Mouse (Mus musculus) hindbrain, embryonic 16.5 days (tissue): ENCODE measurements around the gene Capn10. TPM values are rescaled to one million over a fixed set of nuclear protein-coding genes. Genes with fewer than 3 reads are reported as not detected.
A peak's percentile ranks its signal among the peaks of the same experiment; 100 is the strongest.

ENCODE experiments used
- ATAC-seq: fragments of 200-750 bp; cut with Nextera tagmentation; 2 replicates; pipeline ENCODE4 v1.8.0; 2017; ENCODE audit warnings: moderate TSS enrichment, moderate library complexity
- H3K27ac ChIP-seq: fragments of 300-500 bp; sonication (generic); 2 replicates; pipeline ENCODE4 v1.5.1; 2014; ENCODE audit warnings: low read depth, mild to moderate bottlenecking, control low read depth, low read length, moderate library complexity
- H3K27me3 ChIP-seq: fragments of 300-500 bp; sonication (generic); replicated peaks from 2 replicates; pipeline ENCODE4 v1.6.1; 2014; ENCODE audit warnings: low read length; ENCODE audit not compliant: control insufficient read depth, insufficient read depth
- H3K36me3 ChIP-seq: fragments of 300-500 bp; sonication (generic); 2 replicates; pipeline ENCODE4 v1.6.1; 2014; ENCODE audit warnings: mild to moderate bottlenecking, low read length, moderate library complexity, mixed read lengths; ENCODE audit not compliant: control insufficient read depth, insufficient read depth
- H3K4me1 ChIP-seq: fragments of 300-500 bp; sonication (generic); 2 replicates; pipeline ENCODE4 v1.6.1; 2014; ENCODE audit warnings: low read depth, low read length; ENCODE audit not compliant: control insufficient read depth, insufficient read depth
- H3K4me2 ChIP-seq: fragments of 300-500 bp; sonication (generic); 2 replicates; pipeline ENCODE4 v1.6.1; 2014; ENCODE audit warnings: mild to moderate bottlenecking, low read length, control low read depth, moderate library complexity
- H3K4me3 ChIP-seq: fragments of 300-500 bp; sonication (generic); 2 replicates; pipeline ENCODE4 v1.5.1; 2014; ENCODE audit warnings: mild to moderate bottlenecking, low read length, control low read depth, moderate library complexity
- H3K9ac ChIP-seq: fragments of 300-500 bp; sonication (generic); 2 replicates; pipeline ENCODE4 v1.6.1; 2014; ENCODE audit warnings: low read depth, mild to moderate bottlenecking, control low read depth, low read length, moderate library complexity
- H3K9me3 ChIP-seq: fragments of 300-500 bp; sonication (generic); 2 replicates; pipeline ENCODE4 v1.6.1; 2014; ENCODE audit warnings: mild to moderate bottlenecking, low read length, moderate library complexity; ENCODE audit not compliant: control insufficient read depth
- WGBS: fragments of 180-500 bp; shearing (Covaris S2); extraction: QIAGEN DNeasy Blood & Tissue Kit; methylation state at CpG from one replicate; pipeline ENCODE4 v1.1.7; 2014; 5-methylcytosine and 5-hydroxymethylcytosine counted together
- polyA plus RNA-seq: library from polyadenylated mRNA; unstranded; fragments of >200 nt; fragmentation: Nextera tagmentation; extraction: Ambion mirVana; gene quantifications from 2 replicates; pipeline ENCODE4 v1.2.1, GENCODE M21; 2015

Gene Capn10
- polyA plus RNA-seq: 60.6 and 60.7 TPM in 2 replicates

DNA sequence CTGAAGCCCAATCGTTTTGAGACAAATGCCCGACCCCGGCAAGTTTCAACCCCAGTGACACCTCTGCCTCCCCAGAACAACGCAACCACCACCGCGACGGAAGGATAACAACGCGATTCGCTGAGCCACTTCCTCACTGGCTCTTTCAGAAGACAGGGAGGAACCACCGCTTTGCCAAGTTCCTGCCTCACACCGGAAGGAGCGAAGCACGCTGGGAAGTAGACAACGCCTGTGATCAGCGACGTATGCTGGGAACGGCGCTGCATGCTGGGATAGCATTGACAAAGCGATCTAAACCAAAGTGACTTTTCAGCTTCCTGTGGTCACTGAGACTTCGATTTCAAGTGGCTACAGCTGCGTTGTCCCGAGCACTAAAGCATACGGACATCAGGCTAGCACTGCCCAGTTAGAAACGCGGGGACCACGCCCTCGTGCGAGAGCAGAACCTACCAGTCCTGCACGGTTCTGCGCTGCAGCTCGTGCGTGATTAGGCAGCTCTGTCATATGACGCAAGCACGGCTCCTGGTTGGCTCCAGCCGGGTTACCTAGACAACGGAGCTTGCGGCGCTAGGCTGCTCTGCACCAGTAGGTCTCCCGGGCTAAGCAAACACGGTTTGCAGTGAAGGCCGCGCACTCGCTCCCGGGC is at the start of gene Capn10:
Gene Capn10, plus strand, starts transcription at position 195 of the 646 bp plus-strand sequence.
- peak; percentile 100 for ATAC-seq
- H3K4me1 ChIP-seq: peaks cover 23% of the 10 kb centered on the region
- peak within 1 kb of the TSS; percentile 77 for H3K4me2 ChIP-seq
- WGBS: under 1% methylated on average over 45 of the region's 45 CpGs
- peak within 1 kb of the TSS; percentile 99 for H3K27ac ChIP-seq
- no peaks in the 10 kb centered on the region for H3K9me3 ChIP-seq
- peak within 1 kb of the TSS; percentile 82 for H3K9ac ChIP-seq
- no peaks in the 10 kb centered on the region for H3K27me3 ChIP-seq
- H3K4me3 ChIP-seq: peak within 1 kb of the TSS; percentile 89
- peaks cover 10% of the 10 kb centered on the region for H3K36me3 ChIP-seq

GRCm38 (mm10) chr1:92888901-92889655 is 45.1 kb upstream of the Capn10 start:
- ATAC-seq: no peak
- H3K27ac ChIP-seq: no peak overlapping the region
- H3K4me1 ChIP-seq: no peaks in the 10 kb centered on the region
- no peak overlapping the region for H3K9ac ChIP-seq
- H3K4me3 ChIP-seq: no peak overlapping the region
- no peaks in the 10 kb centered on the region for H3K9me3 ChIP-seq
- H3K4me2 ChIP-seq: no peak overlapping the region
- H3K36me3 ChIP-seq: no peaks in the 10 kb centered on the region
- H3K27me3 ChIP-seq: no peaks in the 10 kb centered on the region
- 72% methylated on average over 7 of the region's 7 CpGs for WGBS

DNA sequence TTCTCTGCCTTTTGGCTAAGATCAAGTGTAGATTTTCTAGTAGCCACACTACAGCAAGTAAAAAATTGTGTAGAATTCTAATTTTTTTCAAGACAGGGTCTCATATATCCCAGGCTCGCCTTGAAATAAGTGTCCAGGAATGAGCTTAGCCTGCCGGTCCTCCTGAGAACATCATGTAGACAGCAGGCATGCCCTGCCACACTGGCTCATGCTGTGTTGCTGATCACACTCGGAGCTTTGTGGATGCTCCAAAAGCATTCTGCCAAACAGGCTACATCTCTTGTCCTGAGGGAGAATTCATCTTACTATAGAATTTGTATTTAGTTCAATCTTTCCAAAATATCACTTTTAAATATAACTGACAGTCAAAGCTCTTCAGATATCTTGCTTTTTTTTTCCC is 41.4 kb upstream of the Capn10 start:
- Histone ChIP-seq H3K36me3 (no peaks in the 10 kb centered on the region), H3K9me3 (no peaks in the 10 kb centered on the region), H3K9ac (no peak overlapping the region), H3K4me2 (no peak overlapping the region), H3K27ac (no peak overlapping the region), H3K4me3 (no peak overlapping the region), H3K4me1 (no peaks in the 10 kb centered on the region), H3K27me3 (no peaks in the 10 kb centered on the region)
- WGBS: 64% methylated on average over 3 of the region's 3 CpGs
- ATAC-seq: no peak

- no peak overlapping the region for H3K27ac ChIP-seq
- no peak overlapping the region for H3K9ac ChIP-seq
- H3K27me3 ChIP-seq: no peaks in the 10 kb centered on the region
- no peaks in the 10 kb centered on the region for H3K4me1 ChIP-seq
- WGBS: 70% methylated on average over 3 of the region's 3 CpGs
- H3K9me3 ChIP-seq: no peaks in the 10 kb centered on the region
- no peak overlapping the region for H3K4me2 ChIP-seq
- H3K36me3 ChIP-seq: no peaks in the 10 kb centered on the region
- no peak overlapping the region for H3K4me3 ChIP-seq
- ATAC-seq: no peak
These were observed 40.3 kb upstream of the Capn10 start for GRCm38 (mm10) chr1:92893896-92894295.

DNA sequence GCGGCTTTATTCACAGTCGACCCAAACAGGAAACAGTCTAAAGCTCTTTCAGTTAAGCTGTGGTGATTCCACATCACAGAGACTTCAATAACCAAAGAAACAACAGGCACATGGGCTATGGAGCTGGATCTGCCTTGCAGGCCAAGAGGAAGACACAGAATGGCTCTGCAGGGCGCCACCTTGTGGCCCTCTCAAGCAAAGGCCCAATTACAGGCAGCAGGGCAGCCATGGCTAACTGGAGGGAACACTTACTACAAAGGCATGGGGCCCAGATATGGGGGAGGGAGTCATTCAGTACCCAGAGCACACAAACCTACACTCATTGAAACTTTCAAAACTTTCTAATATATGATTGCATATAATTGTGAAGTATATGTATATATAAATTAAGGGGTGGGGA is 39.1 kb upstream of the Capn10 start:
- no peak overlapping the region for H3K4me3 ChIP-seq
- 13% methylated on average over 3 of the region's 3 CpGs for WGBS
- no peaks in the 10 kb centered on the region for H3K36me3 ChIP-seq
- H3K4me1 ChIP-seq: no peaks in the 10 kb centered on the region
- no peaks in the 10 kb centered on the region for H3K27me3 ChIP-seq
- H3K4me2 ChIP-seq: no peak overlapping the region
- ATAC-seq: peak; percentile 77
- no peak overlapping the region for H3K27ac ChIP-seq
- H3K9ac ChIP-seq: no peak overlapping the region
- no peaks in the 10 kb centered on the region for H3K9me3 ChIP-seq

DNA sequence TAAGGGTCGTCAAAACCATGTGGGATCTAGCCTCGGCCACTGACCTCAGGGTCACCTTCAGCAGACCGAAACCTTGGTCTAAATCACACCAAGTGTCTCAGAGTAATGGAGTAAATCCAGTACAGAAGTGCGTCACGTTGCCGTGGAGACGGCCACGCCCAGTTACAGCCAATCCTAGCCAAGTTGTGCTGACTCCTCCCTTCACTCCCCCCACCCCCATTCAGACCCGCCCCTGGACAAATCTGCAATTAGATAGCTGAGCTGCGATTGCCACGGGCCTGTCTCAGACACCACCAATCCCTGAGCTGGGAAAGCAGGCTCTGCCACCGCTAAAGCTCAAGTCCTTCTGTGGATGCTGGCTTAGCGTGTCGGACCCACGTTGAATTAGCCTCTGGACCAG is 31.4 kb upstream of the Capn10 start, which contains the start of gene Ankmy1:
Gene Ankmy1, minus strand, starts transcription at position 121 of the 400 bp plus-strand sequence.
- H3K27ac ChIP-seq: no peak within 1 kb of the TSS
- 0% methylated on average over 15 of the region's 15 CpGs for WGBS
- ATAC-seq: peak; percentile 37
- no peaks in the 10 kb centered on the region for H3K9me3 ChIP-seq
- H3K27me3 ChIP-seq: peaks cover 2% of the 10 kb centered on the region; the same call in 1 of the 2 replicates
- peak within 1 kb of the TSS; percentile 53 for H3K4me2 ChIP-seq
- H3K9ac ChIP-seq: peak within 1 kb of the TSS; percentile 5; the same call in 1 of the 2 replicates
- no peaks in the 10 kb centered on the region for H3K36me3 ChIP-seq
- H3K4me1 ChIP-seq: peaks cover 15% of the 10 kb centered on the region
- H3K4me3 ChIP-seq: peak within 1 kb of the TSS; percentile 29

DNA sequence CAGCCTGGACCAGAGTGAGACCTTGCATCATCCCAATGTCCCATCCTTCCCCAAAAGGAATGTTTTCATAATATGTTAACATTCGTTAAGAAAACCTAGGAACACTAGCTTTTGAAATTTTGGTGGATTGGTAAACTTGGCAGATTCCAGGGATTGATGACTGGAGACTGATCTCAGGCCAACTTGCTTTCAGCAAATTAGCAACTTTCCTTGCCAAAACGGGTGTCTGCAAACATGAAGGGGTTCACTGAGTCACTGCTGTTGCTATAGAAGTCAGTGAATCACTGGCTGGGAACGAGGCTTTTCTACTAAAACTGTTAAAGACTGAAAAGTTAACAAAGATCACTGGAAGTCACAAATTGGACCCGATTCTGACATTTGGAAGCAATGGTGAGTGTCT is 30.5 kb upstream of the Capn10 start:
- Histone ChIP-seq H3K36me3 (no peaks in the 10 kb centered on the region), H3K27ac (no peak overlapping the region), H3K4me3 (no peak overlapping the region), H3K27me3 (peaks cover 2% of the 10 kb centered on the region; the same call in 1 of the 2 replicates), H3K4me2 (no peak overlapping the region), H3K4me1 (peaks cover 18% of the 10 kb centered on the region), H3K9me3 (no peaks in the 10 kb centered on the region), H3K9ac (no peak overlapping the region)
- WGBS: 68% methylated on average over 4 of the region's 4 CpGs
- no peak for ATAC-seq

- Histone ChIP-seq H3K4me1 (peaks cover 27% of the 10 kb centered on the region), H3K4me2 (no peak overlapping the region; the same call in 1 of the 2 replicates), H3K36me3 (no peaks in the 10 kb centered on the region), H3K27me3 (peaks cover 2% of the 10 kb centered on the region; the same call in 1 of the 2 replicates), H3K27ac (no peak overlapping the region), H3K9ac (no peak overlapping the region), H3K9me3 (no peaks in the 10 kb centered on the region), H3K4me3 (no peak overlapping the region)
- ATAC-seq: no peak
- WGBS: 95% methylated on average over 2 of the region's 2 CpGs
These were observed 28.4 kb upstream of the Capn10 start for GRCm38 (mm10) chr1:92905703-92906310.
